Comparison of ENCODE assay signal across 12 mouse cellular contexts in the genomic region with DNA sequence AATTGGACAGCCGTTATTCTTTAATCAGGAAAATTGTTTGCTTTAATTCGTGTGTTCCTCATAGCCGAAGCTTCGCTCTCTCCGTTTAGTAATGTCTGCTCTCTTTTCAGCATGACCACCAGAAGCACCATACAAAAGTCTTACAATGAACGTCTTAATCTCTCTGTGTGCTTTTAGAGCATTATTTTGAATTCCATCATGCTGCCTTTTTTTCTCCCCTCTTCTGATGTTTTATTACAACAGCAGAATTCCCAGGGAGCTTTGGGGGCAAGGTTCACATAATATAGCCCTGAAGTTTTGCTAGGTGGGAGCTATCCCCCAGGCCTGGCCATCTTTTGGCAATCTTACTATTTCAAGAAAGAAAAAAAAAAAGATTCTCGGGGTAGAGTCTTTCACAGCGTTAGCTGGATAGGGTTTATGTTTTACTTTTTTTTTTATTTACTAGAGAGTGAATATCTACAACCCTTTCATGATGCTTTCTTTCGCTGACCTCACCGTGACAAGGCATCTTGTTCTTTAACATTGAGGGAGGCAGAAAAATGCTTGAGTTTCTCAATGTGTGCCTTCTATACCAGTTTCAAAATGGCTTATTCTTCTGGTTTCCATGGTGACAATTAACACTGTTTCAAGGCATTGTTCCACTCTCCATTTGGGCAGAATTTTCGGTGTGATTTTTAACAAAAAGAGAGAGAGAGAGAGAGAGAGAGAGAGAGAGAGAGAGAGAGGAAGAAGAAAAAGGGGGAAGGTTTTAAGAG.
DNase-seq lines count a peak whose midpoint lies in the region; ATAC-seq and TF ChIP-seq lines count a peak whose summit lies in the region.
"Had no signal": no experiment of that assay in that cellular context is flagged by ENCODE, and none has a peak within 500 bp of the region (broad histone marks: within the 10 kb centered on the region; RNA-seq: fewer than 3 reads in every experiment).

No protein-coding gene starts in this region.

- no peak for TF ChIP-seq CTCF in left cerebral cortex, adult 2 months (IDR thresholded peaks at IDR 0.05)

- H3K4me3 ChIP-seq in embryonic facial prominence, embryonic 11.5 days (ENCODE audit: low read depth, low read length), result no peak overlapping the region
- H3K4me3 ChIP-seq in hindbrain, embryonic 11.5 days (ENCODE audit: low read depth, low read length), result no peak overlapping the region
- no peak overlapping the region for H3K4me3 ChIP-seq in midbrain, embryonic 13.5 days (replicated peaks)
- no peak overlapping the region for H3K4me3 ChIP-seq in neural tube, embryonic 15.5 days (replicated peaks)
- H3K4me3 ChIP-seq in intestine, embryonic 16.5 days (ENCODE audit: low read length), result no peak overlapping the region
- no peak overlapping the region for H3K4me3 ChIP-seq in left cerebral cortex, adult 2 months
- H3K4me3 ChIP-seq: lung, embryonic 15.5 days had no signal

- H3K36me3 ChIP-seq in embryonic facial prominence, embryonic 11.5 days (replicated peaks; ENCODE audit: control insufficient read depth, insufficient read depth, low read depth, low read length), result no peaks in the 10 kb centered on the region
- H3K36me3 ChIP-seq in hindbrain, embryonic 11.5 days (ENCODE audit: control insufficient read depth, insufficient read depth, low read length), result no peaks in the 10 kb centered on the region
- no peaks in the 10 kb centered on the region for H3K36me3 ChIP-seq in midbrain, embryonic 13.5 days
- H3K36me3 ChIP-seq in neural tube, embryonic 15.5 days, result no peaks in the 10 kb centered on the region
- no peaks in the 10 kb centered on the region for H3K36me3 ChIP-seq in intestine, embryonic 16.5 days (ENCODE audit: control insufficient read depth, insufficient read depth, low read length)
- H3K36me3 ChIP-seq: lung, embryonic 15.5 days had no signal

- intact Hi-C loops in left cerebral cortex, adult 2 months (cut with DNase I), result no loop called here

- H3K9me3 ChIP-seq in embryonic facial prominence, embryonic 11.5 days (replicated peaks; ENCODE audit: control insufficient read depth, low read length), result no peaks in the 10 kb centered on the region
- H3K9me3 ChIP-seq in hindbrain, embryonic 11.5 days (ENCODE audit: control insufficient read depth, low read length), result no peaks in the 10 kb centered on the region
- no peaks in the 10 kb centered on the region for H3K9me3 ChIP-seq in midbrain, embryonic 13.5 days
- no peaks in the 10 kb centered on the region for H3K9me3 ChIP-seq in neural tube, embryonic 15.5 days (replicated peaks)
- no peaks in the 10 kb centered on the region for H3K9me3 ChIP-seq in intestine, embryonic 16.5 days (ENCODE audit: control insufficient read depth, low read length)
- H3K9me3 ChIP-seq: lung, embryonic 15.5 days had no signal

- no peak for ATAC-seq in embryonic facial prominence, embryonic 11.5 days (replicated peaks; ENCODE audit: insufficient number of reproducible peaks, low FRiP score, low TSS enrichment, low read depth)
- 0 out of 2 replicates have a peak, but pooled peaks have one; percentile 3 for ATAC-seq in hindbrain, embryonic 11.5 days (ENCODE audit: low FRiP score)
- ATAC-seq in midbrain, embryonic 13.5 days, result no peak
- ATAC-seq in neural tube, embryonic 15.5 days (ENCODE audit: low FRiP score), result no peak
- no peak for ATAC-seq in intestine, embryonic 16.5 days
- ATAC-seq: activated CD4-positive, CD25-positive, alpha-beta regulatory T cell, adult 4 months had no signal

- no peaks in the 10 kb centered on the region for H3K27me3 ChIP-seq in embryonic facial prominence, embryonic 11.5 days (ENCODE audit: control insufficient read depth, insufficient read depth, low read length)
- no peaks in the 10 kb centered on the region for H3K27me3 ChIP-seq in hindbrain, embryonic 11.5 days (ENCODE audit: control insufficient read depth, insufficient read depth, low read length)
- H3K27me3 ChIP-seq in midbrain, embryonic 13.5 days, result no peaks in the 10 kb centered on the region
- H3K27me3 ChIP-seq in neural tube, embryonic 15.5 days (replicated peaks), result no peaks in the 10 kb centered on the region
- H3K27me3 ChIP-seq in intestine, embryonic 16.5 days (replicated peaks; ENCODE audit: control insufficient read depth, insufficient read depth, low read length), result no peaks in the 10 kb centered on the region
- H3K27me3 ChIP-seq: lung, embryonic 15.5 days had no signal

- no peak overlapping the region for H3K27ac ChIP-seq in embryonic facial prominence, embryonic 11.5 days (replicated peaks; ENCODE audit: low read depth, low read length)
- H3K27ac ChIP-seq in hindbrain, embryonic 11.5 days (ENCODE audit: low read depth, low read length), result peak overlapping the region; percentile 81
- H3K27ac ChIP-seq in midbrain, embryonic 13.5 days, result peak overlapping the region; percentile 77
- H3K27ac ChIP-seq in neural tube, embryonic 15.5 days (replicated peaks), result 0 out of 2 replicates have a peak overlapping the region, but pooled peaks have one; percentile 13
- no peak overlapping the region for H3K27ac ChIP-seq in intestine, embryonic 16.5 days (ENCODE audit: low read length)
- no peak overlapping the region for H3K27ac ChIP-seq in left cerebral cortex, adult 2 months
- H3K27ac ChIP-seq: kidney, postnatal 0 days; lung, embryonic 15.5 days had no signal

- H3K4me2 ChIP-seq in embryonic facial prominence, embryonic 11.5 days (ENCODE audit: low read depth, low read length), result no peak overlapping the region
- 0 out of 2 replicates have a peak overlapping the region, but pooled peaks have one; percentile 3 for H3K4me2 ChIP-seq in hindbrain, embryonic 11.5 days (replicated peaks; ENCODE audit: low read depth, low read length)
- H3K4me2 ChIP-seq in midbrain, embryonic 13.5 days (replicated peaks), result peak overlapping the region; percentile 25
- H3K4me2 ChIP-seq in neural tube, embryonic 15.5 days, result no peak overlapping the region
- no peak overlapping the region for H3K4me2 ChIP-seq in intestine, embryonic 16.5 days (ENCODE audit: low read depth, low read length)
- H3K4me2 ChIP-seq: lung, embryonic 15.5 days had no signal

- 46% methylated on average over 11 of the region's 11 CpGs for WGBS in embryonic facial prominence, embryonic 11.5 days
- WGBS in hindbrain, embryonic 11.5 days, result 21% methylated on average over 11 of the region's 11 CpGs
- WGBS in midbrain, embryonic 13.5 days, result 6% methylated on average over 11 of the region's 11 CpGs
- 17% methylated on average over 11 of the region's 11 CpGs for WGBS in neural tube, embryonic 15.5 days
- WGBS in intestine, embryonic 16.5 days, result 63% methylated on average over 11 of the region's 11 CpGs

- no peaks in the 10 kb centered on the region for H3K4me1 ChIP-seq in embryonic facial prominence, embryonic 11.5 days (ENCODE audit: control insufficient read depth, insufficient read depth, low read length)
- peaks cover 10% of the 10 kb centered on the region; the same call in 1 of the 2 replicates for H3K4me1 ChIP-seq in hindbrain, embryonic 11.5 days (replicated peaks; ENCODE audit: control insufficient read depth, insufficient read depth, low read length)
- peaks cover 76% of the 10 kb centered on the region for H3K4me1 ChIP-seq in midbrain, embryonic 13.5 days (replicated peaks)
- H3K4me1 ChIP-seq in neural tube, embryonic 15.5 days, result peaks cover 28% of the 10 kb centered on the region
- H3K4me1 ChIP-seq in intestine, embryonic 16.5 days (ENCODE audit: control insufficient read depth, insufficient read depth, low read length), result no peaks in the 10 kb centered on the region

- peak; percentile 45 for DNase-seq in embryonic facial prominence, embryonic 11.5 days (ENCODE audit: low spot score)
- peak; percentile 49 for DNase-seq in hindbrain, embryonic 11.5 days (ENCODE audit: low spot score)
- no peak for DNase-seq in spleen, adult 12 weeks (ENCODE audit: low spot score)
- DNase-seq in left cerebral cortex, adult 2 months (ENCODE audit: extremely low spot score in 1 of 2, low spot score in 2 of 2), result no peak
- DNase-seq: cerebellum, adult 11-12 months; gastrocnemius, postnatal 25 days had no signal

- H3K9ac ChIP-seq in embryonic facial prominence, embryonic 11.5 days (replicated peaks; ENCODE audit: low read length), result no peak overlapping the region
- no peak overlapping the region for H3K9ac ChIP-seq in hindbrain, embryonic 11.5 days (ENCODE audit: low read depth, low read length)
- no peak overlapping the region for H3K9ac ChIP-seq in midbrain, embryonic 13.5 days (replicated peaks)
- no peak overlapping the region for H3K9ac ChIP-seq in neural tube, embryonic 15.5 days (replicated peaks)
- H3K9ac ChIP-seq in intestine, embryonic 16.5 days (ENCODE audit: low read depth, low read length), result no peak overlapping the region
- H3K9ac ChIP-seq: lung, embryonic 15.5 days had no signal

Comparison
In these comparisons a context has a peak if more than half of its experiments do, and no peak if none do; other contexts are left out.
1. DNase-seq: peak in embryonic facial prominence, embryonic 11.5 days (single experiment) and hindbrain, embryonic 11.5 days (single experiment); none in spleen, adult 12 weeks (single experiment) and left cerebral cortex, adult 2 months (0 of 2).
2. H3K27ac ChIP-seq: peak in hindbrain, embryonic 11.5 days (single experiment), midbrain, embryonic 13.5 days (single experiment) and neural tube, embryonic 15.5 days (single experiment); none in embryonic facial prominence, embryonic 11.5 days (single experiment), intestine, embryonic 16.5 days (single experiment) and left cerebral cortex, adult 2 months (single experiment).
3. H3K4me2 ChIP-seq: peak in hindbrain, embryonic 11.5 days (single experiment) and midbrain, embryonic 13.5 days (single experiment); none in embryonic facial prominence, embryonic 11.5 days (single experiment), neural tube, embryonic 15.5 days (single experiment) and intestine, embryonic 16.5 days (single experiment).